Mouse (Mus musculus) bone marrow, adult 2 months (tissue): ENCODE results near the gene Iah1.

Source experiments
- CTCF ChIP-seq: fragments of 200-500 bp; IDR thresholded peaks from 2 replicates; pipeline ENCODE4 v1.5.1; 2011; ENCODE audit warnings: low read length, control low read depth; ENCODE audit not compliant: control insufficient read depth, insufficient read depth
- POLR2A ChIP-seq: fragments of 200-500 bp; IDR thresholded peaks from 2 replicates; pipeline ENCODE4 v1.6.1; 2011; ENCODE audit warnings: low read depth, mild to moderate bottlenecking, control low read depth, low read length, borderline replicate concordance; ENCODE audit not compliant: control insufficient read depth

DNA sequence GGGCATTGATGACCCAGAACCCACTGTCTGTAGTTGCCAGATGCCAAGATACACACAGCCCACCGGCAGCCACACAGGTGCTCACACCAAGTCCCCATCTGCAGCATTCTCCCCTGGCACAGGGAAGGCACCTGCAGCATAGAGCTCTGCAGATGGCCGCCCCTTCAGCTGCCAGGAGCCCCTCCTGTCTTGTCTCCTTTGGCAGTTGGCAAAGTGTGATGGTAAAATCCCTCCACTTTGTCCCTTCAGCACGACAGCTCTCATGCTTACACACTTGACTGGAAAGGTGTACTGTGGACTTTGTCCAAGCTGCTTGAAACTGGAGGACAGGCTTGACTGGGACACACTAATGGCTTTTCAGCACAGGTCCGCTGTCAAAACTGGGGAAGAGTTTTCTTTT, 4.1 kb downstream of the Iah1 start:
- TF ChIP-seq POLR2A: no peak
- no peak for TF ChIP-seq CTCF
